Mouse (Mus musculus) spleen, adult 2 months (tissue): ENCODE results near the gene Rln3. TPM values are rescaled to one million over a fixed set of nuclear protein-coding genes. Genes with fewer than 3 reads are reported as not detected.

Source experiments
- DNase-seq, 2 experiments: peaks; one replicate each; pipeline versions ENCODE4 v3.0.0 to v3.0.0-alpha.2; 2012 to 2021; ENCODE audit warnings: low spot score in 2 of 2, low read depth in 1 of 2
- H3K27ac ChIP-seq: fragments of 200-500 bp; 2 replicates; pipeline ENCODE4 v1.5.1; 2012; ENCODE audit warnings: low read length, inconsistent platforms; ENCODE audit not compliant: insufficient read depth
- H3K27me3 ChIP-seq: fragments of 200-500 bp; 2 replicates; pipeline ENCODE4 v1.6.1; 2012; ENCODE audit warnings: mild to moderate bottlenecking, moderate library complexity, low read length, inconsistent platforms; ENCODE audit not compliant: control insufficient read depth, insufficient read depth
- H3K36me3 ChIP-seq: fragments of 200-500 bp; 2 replicates; pipeline ENCODE4 v1.6.1; 2012; ENCODE audit warnings: mild to moderate bottlenecking, low read length, inconsistent platforms; ENCODE audit not compliant: control insufficient read depth, insufficient read depth
- H3K4me1 ChIP-seq: fragments of 200-500 bp; 2 replicates; pipeline ENCODE4 v1.6.1; 2011; ENCODE audit warnings: inconsistent platforms; ENCODE audit not compliant: control insufficient read depth, insufficient read depth, insufficient read length
- H3K4me3 ChIP-seq: fragments of 200-500 bp; 2 replicates; pipeline ENCODE4 v1.5.1; 2011; ENCODE audit warnings: mild to moderate bottlenecking, inconsistent platforms; ENCODE audit not compliant: insufficient read depth, insufficient read length; ENCODE audit errors: extremely low read depth
- CTCF ChIP-seq: fragments of 200-500 bp; IDR thresholded peaks from 2 replicates; pipeline ENCODE4 v1.5.1; 2011; ENCODE audit warnings: mild to moderate bottlenecking, inconsistent platforms; ENCODE audit not compliant: insufficient read depth, insufficient read length, insufficient replicate concordance; ENCODE audit errors: extremely low read depth
- POLR2A ChIP-seq: fragments of 200-500 bp; IDR thresholded peaks from 2 replicates; pipeline ENCODE4 v1.6.1; 2011; ENCODE audit warnings: low read depth, low read length, inconsistent platforms
- WGBS: fragments of 180-500 bp; shearing (Covaris S2); methylation state at CpG from one replicate; pipeline ENCODE4 v1.1.7; 2018; 5-methylcytosine and 5-hydroxymethylcytosine counted together
- polyA plus RNA-seq: library from polyadenylated mRNA; depleted of rRNA; stranded (reverse); fragments of >200 nt; gene quantifications from 2 replicates; pipeline ENCODE4 v1.2.3, GENCODE M21; 2012; rRNA removed

Rln3 gene
- polyA plus RNA-seq, 1 experiment, result 3.8 TPM

- Histone ChIP-seq H3K36me3 (peaks cover 2% of the 10 kb centered on the region; the same call in 1 of the 2 replicates), H3K27me3 (0 out of 2 replicates have a peak, but pooled peaks cover 1% of the 10 kb centered on the region), H3K4me1 (peaks cover 5% of the 10 kb centered on the region; the same call in 1 of the 2 replicates), H3K27ac (peak overlapping the region; percentile 65), H3K4me3 (peak overlapping the region; percentile 66)
- TF ChIP-seq POLR2A, result no peak
- TF ChIP-seq CTCF, result no peak
- peak; percentile 60 to 69 for DNase-seq
- 15% methylated on average over 92 of the region's 92 CpGs for WGBS
Observed at GRCm38 (mm10) chr8:83998231-83999056, 46.4 kb downstream of the Rln3 start.

DNA sequence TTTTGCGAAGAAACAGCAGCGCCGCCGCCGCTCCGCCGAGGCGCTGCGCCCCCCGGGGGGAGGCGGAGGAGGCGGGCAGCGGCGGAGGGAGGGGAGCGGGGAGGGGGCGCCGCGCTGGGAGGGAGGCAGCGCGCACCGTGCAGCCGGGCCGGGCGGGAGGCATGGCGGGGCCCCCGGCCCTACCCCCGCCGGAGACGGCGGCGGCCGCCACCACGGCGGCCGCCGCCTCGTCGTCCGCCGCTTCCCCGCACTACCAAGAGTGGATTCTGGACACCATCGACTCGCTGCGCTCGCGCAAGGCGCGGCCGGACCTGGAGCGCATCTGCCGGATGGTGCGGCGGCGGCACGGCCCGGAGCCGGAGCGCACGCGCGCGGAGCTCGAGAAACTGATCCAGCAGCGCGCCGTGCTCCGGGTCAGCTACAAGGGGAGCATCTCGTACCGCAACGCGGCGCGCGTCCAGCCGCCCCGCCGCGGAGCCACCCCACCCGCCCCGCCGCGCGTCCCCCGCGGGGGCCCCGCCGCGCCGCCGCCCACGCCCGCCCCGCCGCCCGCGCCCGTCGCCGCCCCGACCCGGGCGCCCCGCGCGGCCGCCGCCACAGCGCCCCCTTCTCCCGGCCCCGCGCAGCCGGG, 47.2 kb downstream of the Rln3 start, which contains the start of gene Samd1:
Gene Samd1 (plus strand): TSS at position 162 of the 631 bp plus-strand sequence.
- Histone ChIP-seq H3K27me3 (0 out of 2 replicates have a peak, but pooled peaks cover 1% of the 10 kb centered on the region), H3K4me3 (peak within 1 kb of the TSS; percentile 73), H3K4me1 (peaks cover 5% of the 10 kb centered on the region; the same call in 1 of the 2 replicates), H3K36me3 (peaks cover 2% of the 10 kb centered on the region; the same call in 1 of the 2 replicates), H3K27ac (peak within 1 kb of the TSS; percentile 91)
- TF ChIP-seq CTCF (no peak), POLR2A (no peak)
- 19% methylated on average over 59 of the region's 112 CpGs for WGBS
- peak in 1 of 2 experiments; percentile 59 for DNase-seq

- DNase-seq, result peak; percentile 53 to 81
Observed at GRCm38 (mm10) chr8:83996567-83997505, 48.0 kb downstream of the Rln3 start.

GRCm38 (mm10) chr8:83995973-83996372, 48.8 kb downstream of the Rln3 start:
- Histone ChIP-seq H3K27me3 (0 out of 2 replicates have a peak, but pooled peaks cover 1% of the 10 kb centered on the region), H3K4me3 (no peak overlapping the region), H3K36me3 (peaks cover 8% of the 10 kb centered on the region), H3K4me1 (peaks cover 5% of the 10 kb centered on the region; the same call in 1 of the 2 replicates), H3K27ac (peak overlapping the region; percentile 91; the same call in 1 of the 2 replicates)
- TF ChIP-seq POLR2A (no peak), CTCF (no peak)
- no peak for DNase-seq
- WGBS, result 52% methylated on average over 12 of the region's 12 CpGs

More at GRCm38 (mm10) chr8:83996567-83997505, 48.0 kb downstream of the Rln3 start:
- Histone ChIP-seq H3K4me1 (peaks cover 5% of the 10 kb centered on the region; the same call in 1 of the 2 replicates), H3K36me3 (peaks cover 2% of the 10 kb centered on the region; the same call in 1 of the 2 replicates), H3K4me3 (peak overlapping the region; percentile 73), H3K27ac (peak overlapping the region; percentile 91), H3K27me3 (0 out of 2 replicates have a peak, but pooled peaks cover 1% of the 10 kb centered on the region)
- no peak for TF ChIP-seq CTCF
- peak; percentile 81 for TF ChIP-seq POLR2A
- WGBS, result 2% methylated on average over 39 of the region's 103 CpGs

DNA sequence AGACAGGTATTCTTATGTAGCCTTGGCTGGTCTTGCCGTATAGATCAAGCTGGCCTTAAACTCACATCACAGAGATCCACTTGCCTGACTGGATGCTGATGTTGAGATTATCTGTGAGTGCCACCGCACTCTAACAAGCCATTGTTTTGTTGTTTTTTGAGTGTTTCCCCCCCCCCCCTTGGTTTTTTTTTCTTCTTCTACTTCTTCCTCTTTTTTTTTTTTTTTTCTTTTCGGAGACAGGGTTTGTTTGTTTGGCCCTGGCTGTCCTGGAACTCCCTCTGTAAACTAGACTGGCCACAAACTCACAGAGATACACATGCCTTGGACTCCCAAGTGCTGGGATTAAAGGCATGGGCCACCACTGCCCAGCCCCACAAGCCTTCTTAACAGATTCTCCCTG, 50.8 kb downstream of the Rln3 start:
- Histone ChIP-seq H3K4me3 (no peak overlapping the region), H3K4me1 (peaks cover 4% of the 10 kb centered on the region; the same call in 1 of the 2 replicates), H3K27ac (no peak overlapping the region), H3K27me3 (0 out of 2 replicates have a peak, but pooled peaks cover 1% of the 10 kb centered on the region), H3K36me3 (peaks cover 6% of the 10 kb centered on the region)
- WGBS, result 44% methylated on average over 3 of the region's 3 CpGs
- no peak for TF ChIP-seq POLR2A
- no peak for TF ChIP-seq CTCF
- DNase-seq, result no peak

Other genes starting within 250 kb of the Rln3 start
- gene Adgrl1, start 144.9 kb downstream of the Rln3 start, polyA plus RNA-seq, result 28.9 and 41.2 TPM in 2 replicates
- gene Gm10644, start 89.8 kb downstream of the Rln3 start, polyA plus RNA-seq, result 1.2 and 1.3 TPM in 2 replicates
- 33.2 and 38.4 TPM in 2 replicates for gene Asf1b, start 89.5 kb downstream of the Rln3 start, polyA plus RNA-seq
- gene Prkaca, start 72.0 kb downstream of the Rln3 start, polyA plus RNA-seq, result 26.7 and 31.5 TPM in 2 replicates
- 39.5 and 53.7 TPM in 2 replicates for gene Samd1, start 47.3 kb downstream of the Rln3 start, polyA plus RNA-seq
- gene 1700067K01Rik, start 43.5 kb downstream of the Rln3 start, polyA plus RNA-seq, result 0.46 and 0.63 TPM in 2 replicates
- 0.60 and 4.4 TPM in 2 replicates for gene 2210011C24Rik, start 32.8 kb downstream of the Rln3 start, polyA plus RNA-seq
- 0.22 and 0.23 TPM in 2 replicates for gene Palm3, start 23.5 kb downstream of the Rln3 start, polyA plus RNA-seq
- 69.5 and 70.0 TPM in 2 replicates for gene Il27ra, start 2.4 kb downstream of the Rln3 start, polyA plus RNA-seq
- gene Gm10643, start 20.1 kb upstream of the Rln3 start, polyA plus RNA-seq, result 0.35 and 0.43 TPM in 2 replicates
- gene Rfx1, start 21.8 kb upstream of the Rln3 start, polyA plus RNA-seq, result 45.6 and 58.3 TPM in 2 replicates
- gene Dcaf15, start 59.8 kb upstream of the Rln3 start, polyA plus RNA-seq, result 64.1 and 87.6 TPM in 2 replicates
- gene Podnl1, start 81.0 kb upstream of the Rln3 start, polyA plus RNA-seq, result 11.1 and 12.9 TPM in 2 replicates
- 21.0 and 26.6 TPM in 2 replicates for gene Cc2d1a, start 102.9 kb upstream of the Rln3 start, polyA plus RNA-seq
- 1.4 TPM in 2 replicates for gene 4930432K21Rik, start 103.0 kb upstream of the Rln3 start, polyA plus RNA-seq
- gene Nanos3, start 140.2 kb upstream of the Rln3 start, polyA plus RNA-seq, result 1.2 TPM in 1 of 2 replicates, not detected in the other
- 11.3 and 17.5 TPM in 2 replicates for gene Zswim4, start 192.1 kb upstream of the Rln3 start, polyA plus RNA-seq
- gene D8Ertd738e, start 204.7 kb upstream of the Rln3 start, polyA plus RNA-seq, result 68.3 and 88.3 TPM in 2 replicates
- gene Mri1, start 212.3 kb upstream of the Rln3 start, polyA plus RNA-seq, result 59.5 and 104 TPM in 2 replicates
- gene Ccdc130, start 225.4 kb upstream of the Rln3 start, polyA plus RNA-seq, result 26.0 and 27.1 TPM in 2 replicates